Mouse (Mus musculus) heart, adult 18-20 months (tissue): ENCODE results near the gene Ndufs7. TPM values are rescaled to one million over a fixed set of nuclear protein-coding genes. Genes with fewer than 3 reads are reported as not detected.
"Not testable (repeated sequence)": the region's sequence is repeated elsewhere in the genome, so short reads cannot be mapped to it uniquely, and the experiment has no call there.

Experiments
- DNase-seq, 2 experiments: peaks; one replicate each; pipeline ENCODE4 v3.0.0; 2021 to 2022; ENCODE audit warnings: mixed read lengths in 1 of 2
- long read RNA-seq, 2 experiments: library from polyadenylated mRNA; stranded (forward); transcript quantifications; one replicate each; pipeline ENCODE4 v2.0.0; 2021
- total RNA-seq, 2 experiments: library from RNA; stranded (reverse); gene quantifications; 2 replicates each; pipeline ENCODE4 v1.2.3; 2021

Ndufs7 gene
- total RNA-seq, result 1,000 to 10,000 TPM; 1,019 to 1,055 TPM
- long read RNA-seq, experiment 1, transcript Ndufs7-201 (8 exons, 758 nt), result major isoform, 791 of 3,335 reads
- long read RNA-seq, experiment 1, partial matches to known transcripts, result 2,518 of 3,335 reads
- long read RNA-seq, experiment 1, other reads (novel, unspliced or antisense), result 24 of 3,335 reads
- long read RNA-seq, experiment 2, transcript Ndufs7-201 (8 exons, 758 nt), result major isoform, 608 of 3,083 reads
- long read RNA-seq, experiment 2, partial matches to known transcripts, result 2,453 of 3,083 reads
- long read RNA-seq, experiment 2, other reads (novel, unspliced or antisense), result 21 of 3,083 reads

DNA sequence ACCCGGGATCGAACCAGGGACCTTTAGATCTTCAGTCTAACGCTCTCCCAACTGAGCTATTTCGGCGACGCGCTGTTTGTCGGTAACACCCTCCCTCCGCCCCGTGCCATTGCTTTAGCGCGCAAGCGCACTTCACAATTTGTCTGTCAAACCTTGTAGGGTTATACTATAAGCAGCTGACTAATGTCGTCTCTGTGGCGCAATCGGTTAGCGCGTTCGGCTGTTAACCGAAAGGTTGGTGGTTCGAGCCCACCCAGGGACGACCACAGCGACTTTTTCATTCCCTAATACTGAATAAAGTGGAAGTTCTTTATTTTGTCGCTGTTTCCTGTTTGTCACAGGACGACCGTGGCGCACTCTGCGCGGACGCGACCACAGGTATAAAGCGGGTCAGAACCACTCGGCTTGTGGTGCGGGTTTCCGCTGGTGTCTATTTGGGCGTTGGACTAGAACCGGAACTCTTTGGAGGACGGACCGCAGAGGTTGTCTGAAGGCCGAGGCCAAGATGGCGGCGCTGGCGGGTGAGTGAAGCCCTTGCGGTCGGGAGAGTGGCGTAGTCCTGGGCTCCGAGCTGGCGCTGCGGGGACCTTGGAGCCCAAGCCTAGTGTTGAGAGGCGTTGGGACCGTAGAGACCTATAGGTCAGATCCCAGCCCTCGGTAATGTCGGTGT lies at the start of gene Ndufs7:
Gene Ndufs7, plus strand, starts transcription at position 151 of the 670 bp plus-strand sequence.
- peak; percentile 96 to 99 for DNase-seq

DNA sequence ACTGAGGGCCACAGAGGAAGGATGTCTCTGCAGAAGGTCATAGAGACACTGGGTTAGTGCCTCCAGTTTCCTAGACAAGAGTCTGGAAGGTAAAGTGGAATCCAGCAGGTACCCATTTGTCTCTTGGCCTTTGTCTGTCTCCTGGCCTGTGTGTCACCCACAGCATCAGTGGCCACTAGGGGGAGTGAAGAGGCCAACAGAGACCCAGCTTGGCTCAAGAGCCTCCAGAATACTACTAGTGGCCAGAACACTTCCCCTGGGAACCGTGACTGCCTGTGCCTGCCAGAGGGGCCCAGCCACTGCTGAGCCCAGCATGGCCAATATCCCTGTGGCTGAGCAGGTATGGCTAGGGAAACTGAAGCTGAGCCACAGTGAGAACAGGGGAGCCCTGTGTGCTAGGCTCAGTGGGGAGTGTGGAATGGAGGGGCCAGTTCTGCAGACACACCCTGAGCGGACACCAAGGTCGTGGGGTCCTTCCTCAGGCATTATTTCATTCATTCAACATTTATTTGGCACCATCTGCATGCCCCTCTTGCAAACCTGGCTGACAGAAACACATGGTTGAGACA lies 49.4 kb upstream of the Ndufs7 start:
- peak; percentile 88 to 89 for DNase-seq

DNA sequence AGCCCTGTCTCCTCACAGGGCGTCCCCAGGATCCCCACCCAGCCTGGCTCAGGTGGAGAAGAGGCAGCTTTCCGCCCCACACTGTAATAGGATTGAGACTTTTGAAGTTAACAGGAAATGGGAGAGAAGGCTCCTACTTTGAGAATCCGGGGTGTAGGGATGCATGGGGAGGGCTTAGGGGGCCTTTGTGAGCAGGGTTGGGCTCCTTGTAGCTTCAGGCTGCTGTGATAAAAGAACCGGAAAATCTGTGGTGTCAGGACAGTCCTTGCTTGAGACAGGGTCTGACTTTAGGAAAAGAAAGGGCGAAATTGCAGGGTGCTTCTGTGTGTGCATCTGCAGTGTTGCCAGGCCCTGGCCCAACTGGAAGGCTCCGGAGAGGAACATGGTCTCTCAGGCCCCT lies 48.4 kb upstream of the Ndufs7 start:
- no peak for DNase-seq

DNA sequence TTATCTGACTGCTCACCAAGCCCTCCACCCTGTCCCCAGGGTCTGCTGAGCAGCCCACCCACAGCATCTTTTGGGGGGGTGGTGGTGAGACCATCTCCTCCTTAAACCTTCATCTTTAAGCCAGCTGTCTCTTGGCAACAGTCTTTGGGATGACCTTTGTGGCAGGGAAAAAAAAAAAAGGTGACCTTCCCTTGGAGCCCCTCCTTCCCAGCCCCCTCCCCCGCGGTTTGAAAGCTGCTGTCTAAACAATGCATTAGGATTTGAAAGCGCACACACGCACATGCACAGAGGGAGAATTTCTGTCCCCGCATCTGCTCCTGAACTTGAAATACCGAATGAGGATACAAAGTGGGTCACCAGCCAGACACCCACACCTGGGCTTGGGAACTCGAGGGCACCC lies 44.9 kb upstream of the Ndufs7 start:
- DNase-seq, result no peak

DNA sequence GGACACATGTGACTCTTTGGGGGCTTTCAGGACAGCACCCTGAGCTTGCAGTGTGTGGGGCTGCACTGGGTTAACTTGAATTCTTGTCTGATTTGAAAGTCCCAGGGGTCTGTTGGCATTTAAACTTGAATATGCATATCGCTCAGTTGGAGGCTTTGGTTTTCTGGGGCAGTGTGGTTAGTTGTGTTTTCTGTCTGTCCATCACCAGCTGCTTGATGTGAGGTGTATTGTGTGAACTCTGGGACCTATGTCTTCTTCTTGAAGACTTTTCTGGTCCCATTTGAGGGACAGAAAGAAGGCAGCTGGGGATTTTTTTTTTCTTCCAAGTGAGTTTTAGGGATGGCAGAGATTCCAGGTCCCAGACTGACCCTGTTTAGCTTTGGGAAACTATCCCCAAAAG lies 41.7 kb upstream of the Ndufs7 start:
- DNase-seq, result no peak

DNA sequence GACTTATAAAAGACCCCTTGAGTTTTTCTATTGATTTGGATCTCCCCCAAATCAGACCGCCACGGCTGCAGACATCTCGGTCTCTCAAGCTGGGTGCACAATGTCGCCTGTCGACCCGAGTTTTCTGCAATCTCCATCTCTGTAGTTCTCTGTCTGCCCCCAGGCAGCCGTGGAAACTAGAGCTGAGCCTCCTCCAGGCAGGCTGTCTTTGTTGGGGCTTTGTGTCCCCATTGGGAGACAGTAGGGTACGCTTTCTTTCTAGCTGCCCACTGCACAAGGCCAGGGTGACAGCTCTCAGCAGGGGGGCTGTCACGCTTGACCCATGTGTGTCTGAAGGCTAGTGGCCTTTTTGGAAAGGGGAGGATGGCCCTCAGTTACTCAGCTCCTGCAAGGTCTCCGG lies 41.2 kb upstream of the Ndufs7 start:
- DNase-seq, result no peak

DNA sequence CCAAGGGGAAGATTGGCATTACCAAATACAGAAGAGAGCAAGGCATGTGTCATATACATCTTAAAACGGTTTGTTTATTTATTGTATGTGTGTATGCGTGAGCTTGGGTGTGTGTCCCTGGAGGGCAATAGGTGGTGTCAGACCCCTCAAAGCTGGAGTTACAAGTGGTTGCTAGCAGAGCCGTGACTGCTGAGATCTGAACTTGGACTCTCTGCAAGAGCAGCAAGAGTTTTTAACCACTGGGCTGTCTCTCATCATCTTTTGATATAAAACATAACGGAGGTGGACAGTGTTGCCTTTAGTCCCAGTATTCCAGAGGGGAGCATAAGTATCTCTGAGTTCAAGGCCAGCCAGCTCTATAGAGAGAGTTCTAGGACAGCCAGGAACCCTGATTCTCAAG lies 40.7 kb upstream of the Ndufs7 start:
- no peak for DNase-seq

DNA sequence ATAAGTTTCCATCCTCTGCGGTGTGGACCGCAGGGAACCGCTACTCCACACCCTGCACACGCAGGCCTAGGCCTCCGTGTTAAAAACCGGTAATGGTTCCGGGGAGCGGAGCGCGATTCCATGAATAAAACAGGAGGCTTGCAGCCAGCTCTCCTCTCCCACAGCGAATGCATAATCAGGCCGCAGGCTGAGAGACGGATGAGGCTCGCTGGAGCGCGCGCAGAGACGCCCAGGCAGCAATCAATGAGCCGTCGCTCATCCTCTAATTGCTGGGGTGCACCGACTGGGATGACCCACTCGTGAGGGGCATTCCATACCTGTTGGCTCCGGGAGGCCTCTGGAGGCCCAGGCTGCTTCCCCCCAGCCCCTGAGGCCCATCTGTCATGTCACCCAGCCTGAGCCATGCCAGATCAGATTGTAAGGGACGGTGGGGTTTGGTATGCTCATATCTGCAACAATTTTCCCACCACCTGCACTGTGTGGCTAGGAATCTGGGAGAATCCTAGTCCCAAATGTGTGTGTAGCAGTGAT lies 40.0 kb upstream of the Ndufs7 start:
- DNase-seq, result no peak

DNA sequence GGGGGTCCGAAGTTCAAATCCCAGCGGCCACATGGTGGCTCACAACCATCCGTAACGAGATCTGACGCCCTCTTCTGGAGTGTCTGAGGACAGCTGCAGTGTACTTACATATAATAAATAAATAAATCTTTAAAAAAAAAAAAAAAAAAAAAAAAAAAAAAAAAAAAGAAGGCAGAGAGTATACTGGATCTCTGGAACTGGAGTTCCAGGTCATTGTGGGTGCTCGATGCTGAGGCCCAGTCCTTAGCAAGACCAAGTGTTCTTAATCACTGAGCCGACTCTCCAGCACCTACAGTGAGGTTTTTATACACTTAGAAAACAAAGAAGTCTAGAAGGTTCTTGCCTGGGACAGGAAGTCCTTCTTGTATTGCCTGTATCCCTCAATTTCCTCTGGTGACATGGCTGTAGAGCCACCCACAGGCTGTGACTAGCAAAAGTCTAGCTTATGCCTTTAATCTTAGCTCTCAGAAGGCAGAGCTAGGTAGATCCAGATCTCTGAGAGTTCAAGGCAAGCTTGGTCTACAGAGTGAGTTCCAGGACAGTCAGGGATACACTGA lies 37.3 kb upstream of the Ndufs7 start:
- not testable (repeated sequence) for DNase-seq

DNA sequence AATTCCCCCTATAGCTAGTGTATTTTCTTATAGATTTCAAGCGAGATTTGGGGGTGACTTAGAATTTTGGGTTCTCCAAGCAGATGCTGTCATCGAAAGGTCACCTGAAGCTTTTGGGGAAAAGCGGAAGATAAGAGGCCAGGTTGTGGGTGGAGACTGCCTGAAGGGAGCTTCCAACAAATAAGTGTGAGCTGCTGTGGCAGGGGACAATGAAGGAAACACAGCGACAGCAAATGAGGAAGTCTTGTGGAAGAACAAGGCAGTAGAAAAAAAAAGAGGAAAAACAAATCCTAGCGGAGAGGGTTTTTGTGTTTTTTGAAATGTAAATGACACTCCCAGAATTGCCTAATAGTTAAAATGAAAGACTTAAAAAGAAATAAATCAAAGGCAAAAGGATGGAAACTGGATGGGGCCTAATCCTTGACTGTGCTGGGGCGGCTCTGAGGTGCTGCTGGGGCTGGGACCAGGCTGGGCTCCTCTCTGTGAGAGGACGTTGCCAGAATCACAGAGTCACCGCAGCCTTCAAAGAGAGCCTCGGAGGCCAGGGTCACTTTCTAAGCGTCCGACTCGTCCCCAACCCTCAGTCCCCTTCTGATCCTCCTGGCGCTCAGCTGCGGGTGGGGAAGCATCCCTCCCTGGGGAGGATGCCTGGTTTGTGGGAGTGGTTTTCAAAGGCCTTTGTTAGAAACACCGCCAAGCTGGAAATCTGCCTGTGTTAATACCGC lies 33.7 kb upstream of the Ndufs7 start:
- DNase-seq, result no peak

DNA sequence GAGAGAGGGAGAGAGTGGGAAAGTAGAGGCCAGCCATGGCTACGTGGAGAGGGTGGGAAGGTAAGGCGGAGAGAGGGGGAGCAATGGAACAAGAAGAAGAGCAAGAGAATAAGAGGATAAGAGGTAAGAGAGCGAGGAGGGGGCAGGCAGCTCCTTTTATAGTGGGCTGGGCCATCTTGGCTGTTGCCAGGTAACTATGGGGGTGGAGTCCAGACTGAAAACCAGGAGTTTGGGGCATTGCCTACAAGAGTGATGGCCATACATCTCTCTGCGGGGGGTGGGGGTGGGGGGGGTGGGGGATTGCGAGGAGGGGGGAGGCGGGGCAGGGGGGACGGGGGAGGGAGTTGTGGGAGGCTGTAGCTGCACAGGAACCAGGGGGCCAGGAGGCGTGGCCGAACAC lies 28.2 kb upstream of the Ndufs7 start:
- no peak for DNase-seq

DNA sequence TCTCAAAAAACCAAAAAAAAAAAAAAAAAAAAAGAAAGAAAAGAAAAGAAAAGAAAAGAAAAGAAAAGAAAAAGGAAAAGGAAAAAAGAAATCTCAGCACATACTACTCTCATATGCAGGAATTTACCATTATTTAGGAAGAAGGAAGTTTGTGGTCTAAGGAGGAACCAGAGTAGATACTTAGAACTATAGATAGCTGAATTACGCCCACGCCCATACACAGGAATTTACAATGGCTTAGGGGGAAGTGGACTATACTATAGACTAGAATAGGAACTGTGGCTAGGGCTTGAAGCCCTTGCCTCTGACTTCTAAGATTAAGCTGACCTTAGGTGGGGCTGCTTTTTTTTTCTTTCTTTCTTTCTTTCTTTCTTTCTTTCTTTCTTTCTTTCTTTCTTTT lies 25.8 kb upstream of the Ndufs7 start:
- not testable (repeated sequence) for DNase-seq

DNA sequence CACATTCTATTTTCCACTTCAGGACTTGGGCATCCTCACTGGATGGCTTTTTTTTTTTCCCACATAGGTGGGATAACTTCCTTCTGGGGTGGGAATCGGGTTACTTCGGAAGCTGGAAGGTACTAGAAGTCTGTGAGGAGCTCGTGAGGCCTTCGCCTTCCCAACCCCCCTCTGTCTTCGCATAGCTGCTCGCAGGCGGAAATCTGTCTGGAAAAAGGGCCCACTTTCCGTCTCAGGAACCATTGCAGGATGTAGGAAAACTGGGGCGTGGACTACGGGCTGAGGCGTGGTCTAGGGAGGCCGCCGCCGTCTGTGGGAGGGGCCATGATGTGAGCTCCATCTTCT lies 22.9 kb upstream of the Ndufs7 start:
- DNase-seq, result no peak

DNA sequence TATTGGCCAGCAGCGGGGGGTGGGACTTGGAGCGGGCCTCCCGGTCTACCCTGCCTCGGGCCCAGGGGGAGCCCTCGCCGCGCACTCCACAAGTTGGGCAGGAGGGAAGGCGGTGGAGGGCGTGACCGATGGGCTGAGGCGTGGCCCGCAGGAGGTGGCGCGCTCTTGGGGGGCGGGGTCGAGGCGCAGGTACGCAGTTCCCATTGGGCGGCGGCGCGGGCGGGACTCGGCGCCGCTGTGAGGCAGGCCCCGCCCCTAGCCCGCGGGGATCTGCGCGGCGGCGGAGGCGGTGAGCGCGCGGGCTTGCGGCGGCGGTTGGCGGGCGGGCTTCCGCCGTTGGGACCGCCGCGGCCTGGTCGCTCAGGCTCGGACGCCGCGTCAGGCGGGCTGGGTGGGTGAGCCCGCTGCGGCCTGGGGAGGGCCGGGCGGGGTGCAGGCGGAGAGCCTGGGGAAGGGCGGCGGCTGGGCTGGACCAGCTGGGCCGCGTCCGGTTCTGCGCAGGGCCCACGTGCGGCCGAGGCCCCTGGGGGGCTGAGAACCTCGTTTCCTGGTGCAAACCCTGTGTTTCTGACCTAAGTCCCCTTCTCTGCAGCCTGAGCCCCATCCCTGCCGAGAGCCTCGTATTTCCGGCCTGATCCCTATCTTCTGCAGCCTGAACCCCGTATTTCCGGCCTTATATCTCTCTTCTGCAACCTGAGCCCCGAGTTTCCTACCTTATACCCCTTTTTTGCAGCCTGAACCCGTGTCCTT lies 22.3 kb upstream of the Ndufs7 start, which contains the start of gene Mum1:
Gene Mum1, plus strand, starts transcription at position 19 of the 750 bp plus-strand sequence.
- peak; percentile 98 to 100 for DNase-seq

DNA sequence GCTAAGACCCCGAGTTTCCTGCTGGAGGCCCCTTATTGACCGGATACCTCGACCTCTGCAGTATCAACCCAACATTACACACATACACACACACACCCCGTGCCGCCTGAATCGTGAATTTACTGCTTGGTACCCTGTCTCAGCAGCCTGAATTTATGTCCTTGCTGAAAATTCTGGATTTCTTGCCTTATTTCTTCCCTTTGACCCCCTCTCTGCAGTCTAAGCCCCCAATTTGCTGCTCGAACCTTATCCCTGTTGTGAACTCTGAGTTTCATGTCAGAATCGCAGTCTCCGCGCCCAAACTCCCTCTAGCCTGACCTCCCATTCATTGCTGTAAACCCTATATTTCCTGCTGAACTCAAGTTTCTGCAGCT lies 21.8 kb upstream of the Ndufs7 start:
- DNase-seq, result no peak

DNA sequence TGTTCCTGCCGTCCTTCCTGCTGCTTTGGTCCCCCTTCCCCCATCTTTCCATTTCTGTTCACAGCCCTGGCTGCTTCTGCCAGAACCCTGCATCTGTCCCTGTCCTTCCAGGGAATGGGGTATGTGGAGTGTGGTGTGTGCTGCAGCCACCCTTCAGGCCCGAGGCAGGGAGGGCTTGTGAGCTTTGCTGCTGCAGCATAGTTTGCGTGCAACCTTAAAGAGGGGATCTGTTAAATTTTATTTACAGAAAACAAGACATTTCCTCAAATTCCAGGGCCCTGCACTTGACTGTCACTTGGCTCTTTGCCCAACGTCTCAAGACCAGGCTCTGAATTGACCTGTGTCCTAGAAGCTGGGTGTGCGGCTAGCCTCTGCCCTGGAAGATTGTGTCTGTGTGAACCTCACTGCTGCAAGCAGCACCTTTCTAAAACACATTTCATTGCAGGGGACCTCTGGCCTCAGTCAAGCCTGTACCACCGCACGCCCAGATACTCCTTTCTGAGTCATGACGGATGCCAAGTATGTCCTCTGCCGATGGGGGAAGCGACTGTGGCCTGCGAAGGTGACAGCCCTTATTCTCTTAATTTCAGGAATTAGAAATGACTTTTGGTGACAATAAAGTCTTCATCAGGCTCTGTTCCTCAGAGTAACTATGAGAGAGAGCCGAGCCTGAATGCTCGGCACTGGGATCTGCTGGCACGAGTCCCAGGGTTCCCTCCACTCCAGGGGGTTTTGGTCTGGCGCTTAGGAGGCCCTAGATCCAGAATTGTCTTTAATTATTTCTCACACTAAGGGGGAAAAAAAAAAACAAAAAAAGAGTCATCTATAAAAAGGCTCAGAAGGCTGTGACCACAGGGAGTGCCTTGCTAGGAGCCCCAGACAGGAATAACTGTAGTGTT lies 20.8 kb upstream of the Ndufs7 start:
- no peak for DNase-seq

DNA sequence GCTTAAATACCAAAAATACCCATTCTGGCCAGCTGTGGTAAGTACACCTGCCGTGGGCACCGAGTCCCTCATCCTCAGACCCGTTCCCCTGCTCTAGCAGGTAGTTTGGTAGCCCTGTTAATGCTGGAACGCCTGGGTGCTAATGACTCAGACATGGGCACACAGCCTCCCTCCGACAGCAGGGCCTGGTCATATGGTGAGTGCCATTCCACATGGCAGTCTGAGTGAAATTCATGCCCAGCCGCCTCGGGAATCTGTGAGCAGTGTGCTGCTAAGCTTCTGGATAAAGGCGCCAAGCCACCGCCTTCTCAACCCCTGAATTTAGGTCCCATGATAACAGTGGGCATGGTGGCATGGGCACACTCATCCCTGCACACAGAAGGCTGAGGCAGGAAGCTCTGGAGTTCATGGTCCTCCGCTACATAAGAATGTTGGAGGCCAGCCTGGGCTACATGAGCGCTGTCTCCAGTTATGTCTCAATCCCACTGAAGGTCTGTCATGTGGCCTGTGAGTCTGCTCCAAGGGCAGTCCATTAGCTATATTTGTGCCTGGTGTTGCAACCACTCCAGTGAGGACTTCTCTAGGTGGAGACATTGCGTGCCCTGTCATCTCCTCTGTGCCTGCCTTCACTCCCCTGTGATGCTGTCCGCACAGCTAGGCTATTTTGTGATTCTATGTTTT lies 12.6 kb upstream of the Ndufs7 start:
- no peak for DNase-seq

DNA sequence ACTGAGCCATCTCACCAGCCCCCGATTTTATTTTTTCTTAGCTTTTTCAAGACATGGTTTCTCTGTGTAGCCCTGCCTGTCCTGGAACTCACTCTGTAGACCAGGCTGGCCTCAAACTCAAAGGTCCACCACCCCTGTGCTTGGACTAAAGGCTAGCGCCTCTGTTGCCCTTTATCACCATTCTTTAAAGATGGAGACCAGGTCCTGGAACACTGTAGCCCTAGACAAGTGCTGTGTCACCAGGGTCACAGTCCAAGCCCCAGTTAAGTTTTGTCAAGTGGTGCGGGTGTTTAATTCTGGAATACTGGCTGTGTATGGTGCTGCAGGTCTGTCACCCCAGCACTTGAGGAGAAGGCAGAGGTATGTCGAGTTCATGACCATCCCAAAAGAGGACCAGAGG lies 11.9 kb upstream of the Ndufs7 start:
- no peak for DNase-seq

DNA sequence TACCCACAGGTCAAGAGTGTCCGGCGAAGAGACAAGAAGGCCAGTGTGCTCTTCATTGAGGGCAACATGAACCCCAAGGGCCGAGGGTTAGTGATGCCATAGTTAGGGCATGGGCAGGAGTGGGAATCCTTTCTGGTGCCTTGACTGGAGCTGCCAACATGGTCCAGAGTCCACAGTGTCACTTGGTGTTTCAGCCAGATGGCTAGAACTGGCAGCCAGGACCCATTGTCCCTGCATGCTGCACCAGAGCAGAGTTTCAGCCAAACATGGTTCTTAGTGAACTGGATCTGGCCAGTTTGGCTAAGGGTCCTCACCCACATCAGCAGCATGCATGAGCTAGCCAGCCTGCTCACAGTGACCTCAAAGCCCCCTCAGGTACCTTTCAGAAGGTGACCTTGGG lies 10.6 kb upstream of the Ndufs7 start:
- DNase-seq, result no peak

DNA sequence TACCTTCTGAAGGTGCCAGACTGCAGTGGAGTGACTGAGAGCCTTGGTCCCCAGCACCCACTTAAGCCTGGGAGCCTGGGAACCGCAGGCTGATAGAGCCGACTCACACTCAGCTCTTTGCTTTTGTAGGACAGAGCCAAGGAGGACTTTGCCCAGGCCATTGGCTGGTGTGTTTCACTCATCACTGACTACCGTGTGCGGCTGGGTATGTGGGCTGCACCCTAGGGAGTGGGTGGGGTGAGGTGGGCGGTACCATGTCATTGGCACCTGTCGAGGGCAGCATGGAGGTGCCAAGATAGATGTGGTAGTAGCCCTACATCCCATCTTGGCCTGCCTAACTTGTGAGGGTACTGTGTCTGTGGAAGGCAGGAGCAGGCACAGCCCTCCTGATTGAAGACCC lies 9.1 kb upstream of the Ndufs7 start:
- no peak for DNase-seq
